Mouse (Mus musculus) forebrain, postnatal 0 days (tissue): ENCODE results near the gene Rps27rt. TPM values are rescaled to one million over a fixed set of nuclear protein-coding genes. Genes with fewer than 3 reads are reported as not detected.
A peak's percentile ranks its signal among the peaks of the same experiment; 100 is the strongest.

Experiments used
- ATAC-seq: fragments of 200-750 bp; cut with Nextera tagmentation; 2 replicates; pipeline ENCODE4 v1.8.0; 2017; ENCODE audit warnings: mild to moderate bottlenecking, moderate library complexity
- DNase-seq: peaks from one replicate; pipeline ENCODE4 v3.0.0-alpha.2; 2015
- H3K27ac ChIP-seq: fragments of 300-500 bp; sonication (generic); 2 replicates; pipeline ENCODE4 v1.5.1; 2014; ENCODE audit warnings: low read depth, mild to moderate bottlenecking, antibody characterized with exemption, low read length, moderate library complexity, mixed read lengths
- H3K27me3 ChIP-seq: fragments of 300-500 bp; sonication (generic); 2 replicates; pipeline ENCODE4 v1.6.1; 2014; ENCODE audit warnings: mild to moderate bottlenecking, low read length, mixed read lengths; ENCODE audit not compliant: insufficient read depth
- H3K36me3 ChIP-seq: fragments of 300-500 bp; sonication (generic); 2 replicates; pipeline ENCODE4 v1.6.1; 2014; ENCODE audit warnings: mild to moderate bottlenecking, moderate library complexity; ENCODE audit not compliant: insufficient read depth
- H3K4me1 ChIP-seq: fragments of 300-500 bp; sonication (generic); 2 replicates; pipeline ENCODE4 v1.6.1; 2014; ENCODE audit warnings: antibody characterized with exemption; ENCODE audit not compliant: insufficient read depth
- H3K4me2 ChIP-seq: fragments of 300-500 bp; sonication (generic); 2 replicates; pipeline ENCODE4 v1.6.1; 2014; ENCODE audit warnings: low read depth, mild to moderate bottlenecking, moderate library complexity
- H3K4me3 ChIP-seq: fragments of 300-500 bp; sonication (generic); 2 replicates; pipeline ENCODE4 v1.5.1; 2014; ENCODE audit warnings: low read depth, low read length, mixed read lengths
- H3K9ac ChIP-seq: fragments of 300-500 bp; sonication (generic); 2 replicates; pipeline ENCODE4 v1.6.1; 2014; ENCODE audit warnings: mild to moderate bottlenecking
- H3K9me3 ChIP-seq: fragments of 300-500 bp; sonication (generic); 2 replicates; pipeline ENCODE4 v1.6.1; 2016; ENCODE audit warnings: low read length
- CTCF ChIP-seq: sonication (generic); IDR thresholded peaks from 2 replicates; pipeline ENCODE4 v1.5.1; 2016; ENCODE audit warnings: antibody characterized with exemption, control low read depth, low read depth
- WGBS: fragments of 180-500 bp; shearing (Covaris S2); extraction: QIAGEN DNeasy Blood & Tissue Kit; methylation state at CpG from one replicate; pipeline ENCODE4 v1.1.7; 2014; 5-methylcytosine and 5-hydroxymethylcytosine counted together
- polyA plus RNA-seq: library from polyadenylated mRNA; unstranded; fragments of >200 nt; fragmentation: Nextera tagmentation; extraction: Ambion mirVana; gene quantifications from 2 replicates; pipeline ENCODE4 v1.2.1, GENCODE M21; 2015
- total RNA-seq: library from RNA; depleted of rRNA; stranded (reverse); fragments of >200 nt; gene quantifications from 2 replicates; pipeline ENCODE4 v1.2.3, GENCODE M21; 2014

Gene Rps27rt
- total and polyA plus RNA-seq, 2 experiments from 2014 or later, result 15.0 to 292 TPM

- Histone ChIP-seq H3K4me1 (no peaks in the 10 kb centered on the region), H3K27me3 (no peaks in the 10 kb centered on the region), H3K4me3 (no peak overlapping the region), H3K4me2 (no peak overlapping the region), H3K36me3 (no peaks in the 10 kb centered on the region), H3K27ac (no peak overlapping the region), H3K9ac (no peak overlapping the region), H3K9me3 (0 out of 2 replicates have a peak, but pooled peaks cover 6% of the 10 kb centered on the region)
- TF ChIP-seq CTCF, result no peak
- ATAC-seq, result no peak
- WGBS, result 95% methylated on average over 6 of the region's 6 CpGs
- no peak for DNase-seq
These were observed 13.9 kb upstream of the Rps27rt start for GRCm38 (mm10) chr9:114996489-114996888.

GRCm38 (mm10) chr9:114995716-114996115 is 13.2 kb upstream of the Rps27rt start:
- no peak overlapping the region for H3K9ac ChIP-seq
- 0 out of 2 replicates have a peak, but pooled peaks cover 6% of the 10 kb centered on the region for H3K9me3 ChIP-seq
- H3K36me3 ChIP-seq, result no peaks in the 10 kb centered on the region
- TF ChIP-seq CTCF, result no peak
- no peaks in the 10 kb centered on the region for H3K4me1 ChIP-seq
- no peak overlapping the region for H3K27ac ChIP-seq
- no peak for ATAC-seq
- no peaks in the 10 kb centered on the region for H3K27me3 ChIP-seq
- H3K4me3 ChIP-seq, result no peak overlapping the region
- no peak for DNase-seq
- 93% methylated on average over 4 of the region's 4 CpGs for WGBS
- H3K4me2 ChIP-seq, result no peak overlapping the region

- DNase-seq (no peak), ATAC-seq (no peak)
- no peak overlapping the region for H3K27ac ChIP-seq
- 89% methylated on average over 4 of the region's 4 CpGs for WGBS
- no peak overlapping the region for H3K9ac ChIP-seq
- no peaks in the 10 kb centered on the region for H3K4me1 ChIP-seq
- no peak overlapping the region for H3K4me2 ChIP-seq
- 0 out of 2 replicates have a peak, but pooled peaks cover 6% of the 10 kb centered on the region for H3K9me3 ChIP-seq
- H3K36me3 ChIP-seq, result no peaks in the 10 kb centered on the region
- H3K27me3 ChIP-seq, result no peaks in the 10 kb centered on the region
- TF ChIP-seq CTCF, result no peak
- H3K4me3 ChIP-seq, result no peak overlapping the region
These were observed 12.7 kb upstream of the Rps27rt start for GRCm38 (mm10) chr9:114995250-114995649.

DNA sequence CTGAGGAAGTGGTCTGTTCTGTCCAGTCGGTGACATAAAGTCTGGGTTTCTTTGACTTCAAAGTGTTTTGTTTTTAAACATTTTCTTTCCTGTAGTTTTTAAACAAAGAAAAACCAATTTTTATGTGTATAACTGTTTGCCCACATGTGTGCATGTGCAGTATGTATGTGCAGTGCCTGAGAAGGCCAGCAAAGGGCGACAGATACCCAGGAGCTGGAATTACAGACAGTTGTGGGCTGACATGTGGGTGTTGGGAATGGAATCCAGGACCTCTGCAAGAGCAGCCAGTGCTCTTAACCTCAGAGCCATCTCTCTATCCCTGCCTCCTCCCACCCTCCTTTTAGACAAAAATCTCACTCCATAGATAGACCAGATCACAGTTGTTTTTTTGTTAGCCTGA is 10.0 kb upstream of the Rps27rt start:
- Histone ChIP-seq H3K27ac (no peak overlapping the region), H3K9ac (no peak overlapping the region), H3K4me3 (no peak overlapping the region), H3K27me3 (no peaks in the 10 kb centered on the region), H3K4me2 (no peak overlapping the region), H3K36me3 (no peaks in the 10 kb centered on the region), H3K4me1 (no peaks in the 10 kb centered on the region), H3K9me3 (0 out of 2 replicates have a peak, but pooled peaks cover 6% of the 10 kb centered on the region)
- no peak for ATAC-seq
- WGBS, result 86% methylated on average over 2 of the region's 2 CpGs
- TF ChIP-seq CTCF, result no peak
- no peak for DNase-seq

DNA sequence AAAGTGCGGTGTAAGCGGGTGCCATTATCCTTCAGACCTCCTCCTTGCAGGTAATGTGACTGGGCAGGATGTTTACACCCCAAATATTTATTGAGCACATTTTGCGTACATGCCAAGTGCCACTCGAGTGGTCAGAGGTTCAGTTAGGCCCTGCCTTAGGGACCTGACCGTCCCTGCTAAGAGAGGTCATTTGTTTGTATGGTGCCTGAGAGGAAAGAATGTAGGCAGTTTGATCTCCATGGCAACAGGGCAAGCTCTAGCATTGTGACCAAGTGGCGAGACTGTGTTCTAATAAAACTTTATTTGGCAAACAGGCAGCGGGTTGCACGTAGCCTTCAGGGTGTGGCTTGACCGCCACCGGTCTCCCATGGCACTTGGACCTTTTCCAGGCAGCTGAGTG is 7.9 kb upstream of the Rps27rt start:
- no peaks in the 10 kb centered on the region for H3K4me1 ChIP-seq
- WGBS, result 77% methylated on average over 10 of the region's 10 CpGs
- DNase-seq (no peak), ATAC-seq (no peak)
- TF ChIP-seq CTCF, result no peak
- no peaks in the 10 kb centered on the region for H3K27me3 ChIP-seq
- no peaks in the 10 kb centered on the region for H3K36me3 ChIP-seq
- no peak overlapping the region for H3K9ac ChIP-seq
- no peak overlapping the region for H3K27ac ChIP-seq
- H3K9me3 ChIP-seq, result 0 out of 2 replicates have a peak, but pooled peaks cover 6% of the 10 kb centered on the region
- H3K4me2 ChIP-seq, result no peak overlapping the region
- H3K4me3 ChIP-seq, result no peak overlapping the region

GRCm38 (mm10) chr9:114988610-114989327 is 6.2 kb upstream of the Rps27rt start:
- H3K27ac ChIP-seq, result no peak overlapping the region
- WGBS, result 62% methylated on average over 6 of the region's 6 CpGs
- no peak overlapping the region for H3K4me3 ChIP-seq
- H3K27me3 ChIP-seq, result no peaks in the 10 kb centered on the region
- no peak for ATAC-seq
- no peak overlapping the region for H3K9ac ChIP-seq
- no peak for TF ChIP-seq CTCF
- no peak overlapping the region for H3K4me2 ChIP-seq
- DNase-seq, result peak; percentile 27
- H3K9me3 ChIP-seq, result 0 out of 2 replicates have a peak, but pooled peaks cover 6% of the 10 kb centered on the region
- no peaks in the 10 kb centered on the region for H3K36me3 ChIP-seq
- H3K4me1 ChIP-seq, result no peaks in the 10 kb centered on the region

- no peak overlapping the region for H3K27ac ChIP-seq
- no peak for ATAC-seq
- H3K4me1 ChIP-seq, result no peaks in the 10 kb centered on the region
- no peak overlapping the region for H3K4me2 ChIP-seq
- H3K9me3 ChIP-seq, result 0 out of 2 replicates have a peak, but pooled peaks cover 5% of the 10 kb centered on the region
- 99% methylated on average over 3 of the region's 3 CpGs for WGBS
- H3K36me3 ChIP-seq, result no peaks in the 10 kb centered on the region
- DNase-seq, result no peak
- no peak overlapping the region for H3K9ac ChIP-seq
- no peaks in the 10 kb centered on the region for H3K27me3 ChIP-seq
- H3K4me3 ChIP-seq, result no peak overlapping the region
- no peak for TF ChIP-seq CTCF
These were observed 5.5 kb upstream of the Rps27rt start for GRCm38 (mm10) chr9:114988029-114988428.
